Mouse (Mus musculus) embryo, embryonic 10.5 days (tissue): ENCODE results near the gene Plekha6.

ENCODE experiments used
- DNase-seq: peaks from one replicate; pipeline ENCODE4 v3.0.0-alpha.2; 2015; ENCODE audit warnings: low spot score

Gene Plekha6

GRCm38 (mm10) chr1:133276983-133277382 lies 113.0 kb downstream of the Plekha6 start:
- DNase-seq: no peak

- DNase-seq: no peak
Observed at GRCm38 (mm10) chr1:133278539-133278938, 114.5 kb downstream of the Plekha6 start.

GRCm38 (mm10) chr1:133278946-133279631 lies 115.1 kb downstream of the Plekha6 start:
- no peak for DNase-seq

GRCm38 (mm10) chr1:133279632-133280093 lies 115.7 kb downstream of the Plekha6 start:
- no peak for DNase-seq

GRCm38 (mm10) chr1:133280537-133280936 lies 116.5 kb downstream of the Plekha6 start:
- DNase-seq: no peak

GRCm38 (mm10) chr1:133285907-133286306 lies 121.9 kb downstream of the Plekha6 start:
- no peak for DNase-seq

- DNase-seq: no peak
Observed at GRCm38 (mm10) chr1:133287051-133287450, 123.0 kb downstream of the Plekha6 start.

- DNase-seq: no peak
Observed at GRCm38 (mm10) chr1:133287880-133288279, 123.9 kb downstream of the Plekha6 start.

- no peak for DNase-seq
Observed at GRCm38 (mm10) chr1:133291888-133292287, 127.9 kb downstream of the Plekha6 start.

- DNase-seq: no peak
Observed at GRCm38 (mm10) chr1:133292608-133293007, 128.6 kb downstream of the Plekha6 start.

GRCm38 (mm10) chr1:133296376-133296775 lies 132.4 kb downstream of the Plekha6 start:
- DNase-seq: no peak

GRCm38 (mm10) chr1:133298816-133299215 lies 134.8 kb downstream of the Plekha6 start:
- DNase-seq: no peak

- no peak for DNase-seq
Observed at GRCm38 (mm10) chr1:133302540-133302939, 138.5 kb downstream of the Plekha6 start.

GRCm38 (mm10) chr1:133306842-133307241 lies 142.8 kb downstream of the Plekha6 start:
- DNase-seq: peak; percentile 81

GRCm38 (mm10) chr1:133307318-133307717 lies 143.3 kb downstream of the Plekha6 start:
- peak; percentile 91 for DNase-seq

- DNase-seq: no peak
Observed at GRCm38 (mm10) chr1:133309652-133310267, 145.8 kb downstream of the Plekha6 start, which contains the start of gene Golt1a. Gene Golt1a, plus strand, starts transcription at chr1:133309800.

GRCm38 (mm10) chr1:133311240-133311639 lies 147.2 kb downstream of the Plekha6 start:
- peak; percentile 17 for DNase-seq

GRCm38 (mm10) chr1:133311946-133312345 lies 147.9 kb downstream of the Plekha6 start:
- peak; percentile 18 for DNase-seq

GRCm38 (mm10) chr1:133314364-133314763 lies 150.4 kb downstream of the Plekha6 start:
- peak; percentile 84 for DNase-seq

- no peak for DNase-seq
Observed at GRCm38 (mm10) chr1:133315775-133316174, 151.8 kb downstream of the Plekha6 start.

GRCm38 (mm10) chr1:133316577-133316976 lies 152.6 kb downstream of the Plekha6 start:
- no peak for DNase-seq

GRCm38 (mm10) chr1:133317149-133317548 lies 153.1 kb downstream of the Plekha6 start:
- no peak for DNase-seq

- no peak for DNase-seq
Observed at GRCm38 (mm10) chr1:133321267-133321925, 157.4 kb downstream of the Plekha6 start, which contains the start of gene Kiss1. Gene Kiss1, plus strand, starts transcription at chr1:133321875.
